Mouse (Mus musculus) neutrophil, adult 5-6 weeks (primary cell): ENCODE results near the gene Cdc42se2. TPM values are rescaled to one million over a fixed set of nuclear protein-coding genes. Genes with fewer than 3 reads are reported as not detected.

Experiments used
- ATAC-seq: fragments of 151-379, 151-347 bp; 2 replicates; pipeline ENCODE4 v1.8.0; 2017; ENCODE audit warnings: mild to moderate bottlenecking, moderate TSS enrichment; ENCODE audit not compliant: insufficient number of reproducible peaks, poor library complexity, low FRiP score, severe bottlenecking; ENCODE audit errors: extremely low read depth
- total RNA-seq: library from RNA; stranded (forward); fragments of 200-1000 nt; gene quantifications from 2 replicates; pipeline ENCODE4 v1.2.3, GENCODE M21; 2017

Cdc42se2 gene
- total RNA-seq, 1 experiment from 2014 or later: 174 TPM

- ATAC-seq: peak; percentile 78
Observed at GRCm38 (mm10) chr11:54727327-54727901, 60.1 kb downstream of the Cdc42se2 start.

DNA sequence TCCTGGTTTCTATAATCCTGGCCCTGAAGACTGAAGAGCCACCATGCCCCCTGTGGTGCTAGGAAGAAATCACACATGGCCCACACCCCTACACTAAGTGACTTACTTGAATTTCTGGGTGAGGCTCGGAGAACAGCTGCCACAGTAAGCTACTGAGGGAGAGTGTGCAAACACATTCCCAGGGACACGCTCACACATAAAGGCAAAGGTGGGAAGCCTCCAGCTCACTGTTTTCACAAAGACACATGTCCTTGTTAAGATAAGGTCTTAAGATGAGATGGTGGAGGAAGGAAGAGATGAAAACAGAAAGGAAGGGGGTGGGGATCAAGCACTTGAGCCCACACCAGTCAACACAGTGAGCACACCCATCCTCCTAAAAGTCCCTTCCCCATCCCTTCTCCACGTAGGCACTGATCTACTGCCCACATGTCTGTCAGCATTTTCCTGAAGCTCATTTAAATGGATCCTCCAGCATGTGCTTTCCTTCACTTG lies 60.9 kb downstream of the Cdc42se2 start:
- no peak for ATAC-seq

DNA sequence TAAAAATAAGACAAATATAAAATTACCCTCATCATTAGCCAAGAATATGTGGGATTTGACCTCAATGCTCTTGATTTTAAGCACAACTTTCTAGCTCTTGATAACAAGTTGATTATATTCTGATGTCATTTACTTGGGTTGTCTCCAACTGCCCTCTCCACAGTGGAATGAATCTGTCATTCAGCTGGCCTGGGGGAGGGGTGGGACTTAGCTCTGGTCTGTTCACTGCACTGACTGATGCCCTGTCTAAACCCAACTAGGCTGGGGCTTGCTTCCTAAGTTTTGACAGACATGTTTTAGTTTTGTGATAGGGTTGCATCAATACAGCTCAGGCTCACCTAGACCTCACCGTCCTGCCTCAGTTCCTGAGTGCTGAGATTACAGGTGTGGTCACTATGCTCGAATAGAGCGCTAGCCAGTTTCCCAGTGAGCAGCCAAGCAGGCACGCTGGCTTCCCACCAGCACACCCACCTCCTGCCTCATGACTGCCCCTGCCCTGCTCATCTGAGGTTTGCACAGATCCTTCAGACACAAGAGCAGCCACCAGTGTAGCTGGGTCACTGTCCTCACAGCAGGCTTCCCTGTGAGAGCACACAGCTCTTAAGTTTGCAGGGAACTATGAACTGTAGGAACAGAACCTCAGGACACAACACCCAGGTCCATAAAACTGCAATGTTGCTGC lies 63.0 kb downstream of the Cdc42se2 start:
- ATAC-seq: no peak

GRCm38 (mm10) chr11:54722057-54722456 lies 65.4 kb downstream of the Cdc42se2 start:
- no peak for ATAC-seq

DNA sequence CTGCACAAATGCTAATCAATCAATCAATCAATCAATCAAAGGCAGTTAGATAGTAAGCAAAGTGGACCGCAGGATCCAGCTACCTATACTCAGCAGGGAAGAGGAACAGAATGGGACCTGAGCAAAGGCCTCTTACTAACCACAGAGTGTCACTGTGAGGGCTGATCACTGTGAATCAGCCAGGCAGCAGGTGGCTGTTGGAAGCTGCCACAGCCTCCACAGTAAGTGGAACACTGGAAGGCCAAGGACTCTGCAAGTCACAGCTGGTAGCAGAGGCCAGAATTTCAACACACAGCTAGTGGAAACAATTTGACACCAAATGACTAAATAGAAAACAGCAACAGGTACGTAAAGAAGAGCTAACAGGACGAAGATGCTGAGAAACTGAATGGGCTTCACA lies 68.9 kb downstream of the Cdc42se2 start:
- ATAC-seq: no peak

DNA sequence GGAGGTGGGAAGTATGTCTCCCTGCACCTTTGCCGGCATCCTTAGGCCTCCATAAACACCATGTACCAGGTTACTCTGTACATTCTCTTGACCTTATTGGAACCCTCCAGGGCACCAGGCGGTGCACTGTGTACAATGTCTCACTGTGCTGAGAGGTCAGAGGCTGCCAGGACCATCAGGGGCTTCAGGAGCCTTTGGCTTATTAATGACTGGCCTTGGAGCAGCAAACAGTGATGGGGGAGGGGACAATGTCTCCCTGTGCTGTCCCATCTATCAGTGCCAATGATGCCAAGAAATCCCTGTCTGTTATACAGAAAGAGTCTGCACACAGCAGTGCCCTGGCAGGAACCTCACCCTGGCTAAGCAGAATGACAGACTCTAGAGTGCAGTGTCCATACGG lies 69.6 kb downstream of the Cdc42se2 start:
- ATAC-seq: no peak

DNA sequence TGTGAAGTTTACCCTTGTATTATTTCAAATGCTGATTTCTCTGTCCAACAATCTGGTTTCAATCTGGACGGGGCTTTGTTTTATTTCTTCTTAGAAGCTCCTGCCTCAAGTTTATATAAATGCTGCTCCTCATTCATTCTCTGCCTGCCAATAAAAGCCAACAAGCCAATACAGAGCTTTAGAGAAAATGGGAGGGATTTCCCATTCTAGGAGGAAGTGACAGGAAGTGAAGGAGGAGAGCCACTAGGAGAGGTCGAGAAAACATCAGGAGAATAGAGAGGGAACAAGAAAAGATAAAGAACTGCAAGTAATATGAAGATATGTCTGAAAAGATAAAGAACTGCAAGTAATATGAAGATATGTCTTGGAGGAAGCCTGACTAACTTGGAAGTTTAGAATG lies 74.6 kb downstream of the Cdc42se2 start:
- no peak for ATAC-seq

DNA sequence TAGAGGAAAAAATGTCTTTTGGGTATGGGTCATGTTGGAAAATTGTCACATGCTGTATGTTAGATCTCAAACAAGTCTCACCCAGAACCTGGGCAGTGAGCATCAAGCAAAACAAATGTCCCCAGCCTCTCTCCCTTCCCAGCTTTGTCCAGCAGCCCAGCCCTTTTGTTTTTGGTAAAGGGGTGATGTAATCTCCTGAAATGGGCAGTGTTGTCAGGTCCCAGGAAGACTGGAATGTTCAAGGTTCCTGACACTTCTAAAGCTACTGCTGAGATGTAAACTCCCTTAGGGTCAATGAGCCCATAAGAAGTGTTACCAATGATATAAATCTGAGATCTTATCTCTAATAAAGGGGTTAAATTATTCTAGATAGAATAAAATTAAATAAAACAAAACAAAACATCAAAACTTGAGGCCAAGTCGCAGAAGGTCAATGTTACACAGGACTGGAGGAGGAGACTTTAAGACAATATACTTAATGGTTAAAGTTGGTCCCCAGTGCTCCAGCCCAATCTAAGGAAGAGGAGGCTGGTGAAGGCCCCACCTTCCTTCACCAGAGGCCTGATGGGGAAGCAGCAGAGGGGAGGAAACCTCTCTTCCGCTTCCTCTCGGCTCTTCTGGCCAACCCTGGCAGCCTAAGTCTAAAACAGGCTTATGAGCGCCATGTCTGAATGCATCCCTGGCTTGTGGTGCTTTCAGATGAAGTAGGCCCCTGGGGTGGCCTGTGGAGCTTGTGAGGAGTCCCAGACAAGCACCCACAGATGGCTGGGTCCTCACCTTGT lies 76.8 kb downstream of the Cdc42se2 start:
- ATAC-seq: no peak

DNA sequence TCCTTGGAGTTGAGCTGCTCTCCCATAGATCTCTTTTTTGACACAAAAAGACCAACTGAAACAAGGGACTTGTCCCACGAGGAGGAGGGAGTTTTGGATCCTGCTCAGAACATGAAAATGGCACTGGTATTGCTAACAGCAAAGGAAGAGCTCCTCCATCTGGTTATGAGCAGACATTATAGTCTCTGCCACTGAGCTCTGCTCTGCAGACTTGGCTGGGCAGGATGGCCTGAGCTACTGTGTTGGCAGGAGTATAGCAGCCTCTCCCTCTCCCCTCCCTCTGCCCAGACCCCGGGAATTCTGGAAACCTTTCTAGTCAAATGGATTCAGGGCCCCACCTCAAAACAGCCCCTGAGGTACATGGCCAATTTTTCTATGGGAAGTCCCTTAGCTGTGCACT lies 77.8 kb downstream of the Cdc42se2 start:
- no peak for ATAC-seq

- no peak for ATAC-seq
Observed at GRCm38 (mm10) chr11:54708153-54708552, 79.3 kb downstream of the Cdc42se2 start.

DNA sequence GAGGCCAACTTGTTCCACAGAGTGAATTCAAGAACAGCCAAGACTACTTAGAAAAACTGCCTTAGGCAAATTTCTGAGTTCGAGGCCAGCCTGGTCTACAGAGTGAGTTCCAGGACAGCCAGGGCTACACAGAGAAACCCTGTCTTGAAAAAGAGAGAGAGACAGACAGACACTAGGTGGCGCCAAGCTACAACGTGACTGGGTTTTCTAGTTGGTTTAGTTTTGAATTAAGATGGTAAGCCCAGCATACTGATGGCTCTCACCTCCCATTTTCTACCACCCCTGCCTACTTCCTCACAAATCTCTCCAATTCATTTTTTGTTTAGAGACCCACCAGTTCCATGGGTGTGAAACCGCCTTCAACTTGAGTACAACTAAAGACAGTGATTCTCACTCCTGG lies 84.2 kb downstream of the Cdc42se2 start:
- ATAC-seq: peak; percentile 63

- no peak for ATAC-seq
Observed at GRCm38 (mm10) chr11:54701848-54702247, 85.6 kb downstream of the Cdc42se2 start.

DNA sequence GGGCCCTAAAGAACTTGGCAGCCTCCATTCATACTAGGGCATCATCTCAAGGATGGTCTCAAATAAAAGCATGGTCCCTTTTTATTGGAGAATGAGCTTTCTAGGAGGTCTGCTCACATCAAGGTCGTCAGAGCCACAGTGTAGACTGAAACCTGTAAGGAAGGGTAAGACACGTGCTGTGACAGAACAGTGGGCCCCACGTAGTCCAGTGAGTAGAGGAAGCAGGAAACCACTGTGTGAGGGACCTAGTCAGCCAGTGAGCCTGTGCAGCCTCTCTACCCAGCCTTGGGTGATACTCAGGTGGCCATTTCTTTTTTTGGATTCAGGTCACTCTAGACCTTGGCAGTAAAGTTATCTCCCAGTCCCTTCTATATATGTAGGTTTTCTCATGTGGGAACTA lies 87.5 kb downstream of the Cdc42se2 start:
- ATAC-seq: no peak

- no peak for ATAC-seq
Observed at GRCm38 (mm10) chr11:54698636-54699035, 88.8 kb downstream of the Cdc42se2 start.

- peak; percentile 57 for ATAC-seq
Observed at GRCm38 (mm10) chr11:54697611-54698010, 89.9 kb downstream of the Cdc42se2 start.

DNA sequence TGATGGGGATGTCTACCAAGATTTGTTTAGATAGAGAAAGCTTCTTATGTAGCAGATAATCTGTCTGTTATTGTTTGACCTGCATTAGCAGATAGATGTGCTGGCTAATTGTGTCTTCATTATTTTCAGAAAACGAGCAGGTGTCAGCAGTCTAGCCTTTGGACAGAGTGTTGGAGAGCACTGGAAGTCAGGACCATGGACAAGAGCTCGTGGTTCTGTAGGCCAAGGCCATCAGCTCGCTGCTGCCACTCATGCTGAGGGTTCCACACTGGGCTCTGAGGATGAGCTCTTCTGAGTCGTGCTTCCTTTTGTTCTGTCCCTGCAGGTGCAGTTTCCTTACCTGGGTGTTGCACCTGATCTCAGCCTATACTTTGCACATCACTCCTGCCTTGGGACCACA lies 91.5 kb downstream of the Cdc42se2 start:
- no peak for ATAC-seq

DNA sequence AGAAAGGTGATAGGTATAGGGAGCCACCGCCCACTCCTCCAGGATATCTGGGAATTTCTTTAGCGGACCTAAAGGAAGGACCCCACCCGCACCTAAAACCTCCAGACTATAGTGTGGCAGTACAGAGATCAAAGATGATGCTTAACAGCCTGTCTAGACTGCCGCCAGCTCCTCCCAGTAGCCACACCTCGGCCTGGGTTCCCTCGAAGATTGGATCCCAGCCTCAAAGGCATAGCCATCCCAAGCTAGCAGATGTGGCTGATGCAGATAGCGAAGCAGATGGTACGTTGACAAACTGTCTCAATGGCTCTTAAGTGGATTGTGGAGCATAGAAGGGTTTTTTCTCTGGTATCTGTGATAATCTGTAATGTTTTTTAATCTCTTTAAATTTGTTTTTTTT lies 93.2 kb downstream of the Cdc42se2 start:
- ATAC-seq: no peak

- ATAC-seq: no peak
Observed at GRCm38 (mm10) chr11:54693696-54694095, 93.8 kb downstream of the Cdc42se2 start.

DNA sequence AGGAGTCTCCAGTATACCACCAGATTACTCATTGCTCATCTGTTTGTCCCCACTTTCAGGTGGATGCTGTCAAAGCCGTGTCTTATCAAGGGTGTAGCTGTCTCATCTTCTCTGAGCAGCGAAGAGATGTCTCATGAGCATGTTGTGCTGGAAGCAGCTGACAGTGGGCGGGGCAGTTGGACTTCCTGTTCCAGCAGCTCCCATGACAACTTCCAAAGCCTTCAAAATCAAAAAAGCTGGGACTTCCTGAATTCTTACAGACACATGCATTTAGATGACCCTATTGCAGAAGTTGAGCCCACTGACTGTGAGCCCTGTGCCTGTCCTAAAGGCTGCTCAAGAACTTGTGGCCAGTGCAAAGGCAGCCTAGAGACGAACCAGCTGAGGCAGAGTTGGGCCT lies 96.3 kb downstream of the Cdc42se2 start:
- no peak for ATAC-seq

DNA sequence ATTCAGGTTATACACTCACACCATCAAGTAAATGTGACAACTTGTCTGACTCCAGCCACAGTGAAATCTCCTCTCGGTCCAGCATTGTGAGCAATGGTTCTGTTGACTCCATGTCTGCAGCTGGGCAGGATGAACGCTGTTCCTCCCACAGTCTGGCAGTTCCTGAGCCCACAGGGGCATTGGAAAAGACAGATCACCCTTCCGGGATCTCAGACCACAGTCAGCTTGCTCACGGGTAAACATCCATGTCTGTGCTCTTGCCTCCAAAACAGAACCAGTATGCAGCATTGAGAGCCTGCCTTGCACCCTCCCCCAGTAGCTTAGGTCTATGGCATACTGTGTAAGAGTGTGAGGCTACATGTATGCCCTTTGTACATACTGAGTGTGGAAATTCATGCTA lies 97.3 kb downstream of the Cdc42se2 start:
- ATAC-seq: no peak
